Mouse (Mus musculus) megakaryocyte, embryonic 14.5 days (primary cell): ENCODE measurements at regions not wholly inside any gene's neighbourhood (a gene's known extent, or its start where the extent isn't known, plus 50 kb on each side); places are given as distances from the start of the nearest gene placed in this dataset.

ENCODE experiments used
- FLI1 ChIP-seq: IDR thresholded peaks from 2 replicates; pipeline ENCODE4 v1.6.1; 2012; ENCODE audit warnings: low read length, inconsistent platforms, mixed read lengths
- GATA1 ChIP-seq: IDR thresholded peaks from 3 replicates; pipeline ENCODE4 v1.6.1; 2012; ENCODE audit warnings: mixed read lengths, low read length, inconsistent platforms, borderline replicate concordance

GRCm38 (mm10) chr3:139786510-139786909, 581.0 kb downstream of the Stpg2 start:
- TF ChIP-seq GATA1 (no peak), FLI1 (no peak)
